Mouse (Mus musculus): Measurements from ENCODE around the gene Gm4792.

Gene Gm4792

DNA sequence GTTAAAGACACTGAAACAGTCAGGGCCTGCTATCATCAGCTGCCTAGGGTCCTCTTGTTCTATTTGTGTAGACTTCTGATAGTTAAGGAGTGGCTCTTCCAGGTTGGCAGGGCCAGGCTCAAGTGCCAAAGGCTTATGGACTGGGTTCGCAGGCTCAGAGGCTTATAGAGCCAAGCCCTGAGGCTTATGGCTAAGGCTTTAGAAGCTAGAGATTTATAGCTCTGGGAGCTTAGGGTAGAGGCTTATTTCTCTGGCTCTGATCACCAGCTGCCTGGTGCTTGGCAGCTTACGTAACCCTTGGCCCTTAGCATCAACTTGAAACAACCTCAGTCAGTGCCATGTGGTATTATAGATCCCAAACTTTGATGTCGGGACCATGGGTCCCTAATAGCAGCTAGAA lies at the start of gene Gm4792:
Gene Gm4792 (minus strand): TSS at position 233 of the 400 bp plus-strand sequence.
- no peak for DNase-seq (ENCODE audit: low spot score)

GRCm38 (mm10) chr10:94347959-94348358 lies 49.5 kb upstream of the Gm4792 start:
- no peak for DNase-seq (ENCODE audit: low spot score)

- DNase-seq (ENCODE audit: low spot score), result no peak
Observed at GRCm38 (mm10) chr10:94347296-94347695, 48.8 kb upstream of the Gm4792 start.

DNA sequence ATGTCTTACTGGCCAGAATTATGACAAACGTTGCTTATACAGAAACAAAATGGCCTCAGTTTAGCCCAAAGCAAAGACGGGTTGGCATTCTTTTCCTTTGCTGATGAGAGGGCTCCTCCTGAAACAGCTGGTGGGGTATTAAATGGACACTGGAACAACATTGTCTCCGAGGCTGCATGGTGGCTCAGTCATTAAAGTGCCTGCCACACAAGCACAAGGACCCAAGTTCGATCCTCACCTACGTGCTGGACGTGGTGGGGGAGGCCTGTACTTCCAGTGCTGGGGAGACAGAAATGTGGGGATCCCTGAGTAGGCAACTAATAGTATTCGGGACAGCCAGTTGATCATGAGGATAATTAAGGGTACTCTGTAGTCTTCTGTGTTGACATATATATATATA lies 48.1 kb upstream of the Gm4792 start:
- no peak for DNase-seq (ENCODE audit: low spot score)

DNA sequence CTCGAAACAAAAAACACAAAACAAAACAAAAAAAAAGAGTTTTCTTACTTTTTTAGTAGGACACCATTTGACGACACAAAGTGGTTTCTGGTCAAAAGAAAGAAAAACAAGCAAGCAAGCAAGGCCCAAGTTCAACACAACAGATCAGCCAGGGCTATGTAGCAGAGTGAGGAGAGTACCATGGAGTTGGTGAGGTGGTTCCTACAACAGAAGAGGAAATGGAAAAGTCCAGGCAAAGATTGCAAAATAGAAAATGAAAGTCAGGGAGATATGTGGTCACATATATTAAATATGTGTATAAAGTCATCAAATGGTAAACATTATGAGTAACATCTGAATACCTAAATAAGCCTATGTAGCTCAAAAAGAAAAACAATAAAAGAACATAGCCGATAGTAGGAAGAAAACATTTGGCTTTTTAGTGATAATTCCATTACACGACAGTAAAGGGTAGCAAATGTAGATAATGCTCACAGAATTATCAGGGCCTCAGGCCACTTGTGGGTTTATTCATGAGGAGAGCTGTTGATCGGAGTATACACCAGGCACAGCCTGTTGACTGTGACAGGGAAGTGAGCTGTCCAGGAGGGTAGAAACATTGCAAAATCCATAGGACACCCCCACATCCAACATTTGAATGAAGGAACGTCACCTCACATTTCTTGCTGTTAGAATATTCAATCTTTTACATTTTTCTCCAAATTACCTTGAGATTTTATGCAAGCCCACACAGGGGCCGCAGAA lies 47.2 kb upstream of the Gm4792 start:
- DNase-seq (ENCODE audit: low spot score), result no peak

DNA sequence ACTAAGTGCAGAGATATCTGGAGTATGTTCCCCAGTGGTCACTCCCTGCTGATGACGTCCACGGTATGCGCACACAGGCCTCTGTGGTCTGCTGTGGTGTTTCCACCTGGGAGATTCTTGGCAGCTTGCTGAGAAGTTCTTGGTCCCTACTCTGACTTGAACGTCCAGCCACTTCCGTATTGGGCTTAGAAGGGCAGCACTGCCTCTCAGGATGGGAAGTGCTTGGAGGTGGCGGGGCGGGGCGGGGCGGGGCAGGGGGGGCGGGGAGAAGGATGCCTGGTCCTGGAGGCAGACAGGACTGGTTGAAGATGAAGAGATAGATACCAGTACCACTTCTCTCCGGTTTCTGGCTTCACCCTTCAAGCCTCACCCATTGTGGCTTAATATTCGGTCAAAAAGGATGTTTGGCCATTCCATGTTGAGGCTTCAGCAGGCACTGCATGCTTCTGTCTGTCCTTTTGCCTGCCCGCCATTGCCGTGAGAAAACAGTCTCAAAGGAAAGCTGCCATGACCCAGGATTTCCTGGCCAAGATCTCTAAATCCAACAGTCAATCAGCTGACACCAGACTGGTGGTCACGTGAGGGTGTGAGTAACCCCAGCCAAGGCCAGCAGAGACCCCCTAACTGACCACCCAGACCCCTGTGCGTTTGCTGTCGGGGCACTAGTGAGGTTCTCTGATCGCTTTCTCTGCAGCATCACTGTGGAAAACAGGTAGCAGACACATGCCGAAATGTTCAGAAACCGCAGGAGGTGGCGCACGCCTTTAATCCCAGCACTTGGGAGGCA lies 46.3 kb upstream of the Gm4792 start:
- DNase-seq (ENCODE audit: low spot score), result no peak

- DNase-seq (ENCODE audit: low spot score), result no peak
Observed at GRCm38 (mm10) chr10:94343581-94343980, 45.1 kb upstream of the Gm4792 start.

- DNase-seq (ENCODE audit: low spot score), result no peak
Observed at GRCm38 (mm10) chr10:94342256-94342655, 43.8 kb upstream of the Gm4792 start.

DNA sequence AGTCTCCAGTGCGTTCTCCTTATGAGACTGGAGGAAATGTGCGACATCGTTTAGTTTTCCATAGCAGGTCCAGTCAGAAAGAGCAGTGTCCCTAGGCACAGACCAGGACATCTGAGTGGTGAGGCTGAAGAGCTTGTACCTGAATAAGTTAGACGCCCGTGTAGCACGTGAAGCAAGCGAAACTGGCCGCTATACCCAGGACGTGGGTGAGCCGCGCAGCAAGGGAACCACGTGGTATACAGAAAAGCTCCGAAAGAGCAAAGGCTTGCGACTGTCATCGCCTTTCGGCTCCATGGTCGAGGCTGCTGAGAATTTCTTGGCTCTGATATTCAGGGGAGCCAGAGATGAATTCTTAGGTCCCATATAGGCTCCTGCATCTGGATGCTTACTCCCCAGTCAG lies 43.0 kb upstream of the Gm4792 start:
- DNase-seq (ENCODE audit: low spot score), result no peak

- DNase-seq (ENCODE audit: low spot score), result no peak
Observed at GRCm38 (mm10) chr10:94336071-94336470, 37.6 kb upstream of the Gm4792 start.

DNA sequence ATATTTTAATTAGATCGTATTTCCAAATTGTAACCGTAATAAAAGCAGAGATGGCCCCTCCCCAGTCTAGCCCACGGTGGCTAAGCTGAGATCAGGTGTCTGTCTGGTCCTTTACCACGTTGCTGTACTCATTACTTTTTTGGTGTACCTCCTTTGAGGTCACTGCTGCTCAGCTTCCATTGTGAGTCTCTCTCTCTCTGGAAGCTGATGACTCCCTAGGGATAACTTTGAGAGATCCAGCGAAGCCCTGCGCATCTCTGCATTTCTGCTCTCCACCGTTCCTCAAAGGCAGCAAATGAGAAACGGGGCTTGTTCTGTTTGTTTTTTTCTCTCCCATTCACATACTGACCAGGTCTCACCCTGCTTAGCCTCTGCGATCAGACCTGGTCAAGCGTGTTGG lies 36.5 kb upstream of the Gm4792 start:
- DNase-seq (ENCODE audit: low spot score), result no peak

DNA sequence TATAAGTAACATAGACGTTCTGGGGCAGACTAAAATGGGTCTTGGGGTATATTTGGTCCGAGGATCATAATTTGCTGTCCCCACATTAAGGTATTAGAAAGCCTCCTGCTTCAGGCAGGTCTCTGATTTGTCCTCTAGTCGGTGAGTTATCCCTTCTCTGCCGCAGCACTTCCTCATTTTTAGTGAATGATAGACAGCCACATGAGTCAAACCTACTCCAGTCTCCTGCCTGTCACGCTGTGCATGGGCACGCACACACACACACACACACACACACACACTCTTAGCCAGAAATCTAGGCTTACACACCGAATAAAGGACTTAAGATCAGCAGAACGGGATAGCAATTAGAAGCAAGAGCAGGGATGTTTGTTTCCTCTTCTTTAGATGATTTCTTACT lies 34.8 kb upstream of the Gm4792 start:
- no peak for DNase-seq (ENCODE audit: low spot score)

DNA sequence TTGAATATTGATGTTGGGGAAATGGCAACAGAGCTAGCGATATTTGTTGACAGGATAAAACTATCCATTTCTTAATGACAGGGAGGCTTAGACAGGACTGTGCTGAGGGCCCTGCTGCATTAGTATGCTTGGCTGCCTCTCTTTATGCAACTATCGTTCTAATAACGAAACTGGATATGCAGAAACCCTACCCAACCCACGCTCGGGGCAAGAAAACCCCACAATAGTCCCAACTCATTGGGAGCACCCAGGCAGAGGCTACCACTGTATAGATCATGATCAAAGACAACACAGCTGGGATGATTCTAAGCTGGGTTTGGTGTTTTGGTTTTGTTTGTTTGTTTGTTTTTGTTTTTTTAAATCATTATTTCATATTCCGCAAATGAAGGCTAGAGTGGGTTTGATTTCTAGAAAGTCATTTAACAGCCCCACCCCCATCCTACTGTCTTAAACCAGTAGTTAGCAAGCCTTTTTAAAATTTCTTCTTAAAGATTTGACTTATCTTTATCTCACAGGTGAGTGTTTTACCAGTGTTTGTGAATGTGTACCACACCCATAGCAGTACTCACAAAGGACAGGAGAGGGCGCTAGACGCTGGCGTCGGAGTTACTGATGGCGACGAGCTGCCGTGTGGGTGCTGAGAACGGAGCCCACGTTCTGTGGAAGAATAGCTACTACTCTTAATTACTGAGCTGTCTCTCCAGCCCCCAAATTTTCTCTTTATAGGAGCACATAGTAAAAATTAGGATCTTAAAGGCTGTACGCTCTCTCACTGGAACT lies 34.0 kb upstream of the Gm4792 start:
- no peak for DNase-seq (ENCODE audit: low spot score)

GRCm38 (mm10) chr10:94329962-94330361 lies 31.5 kb upstream of the Gm4792 start:
- no peak for DNase-seq (ENCODE audit: low spot score)

GRCm38 (mm10) chr10:94318574-94318973 lies 20.1 kb upstream of the Gm4792 start:
- DNase-seq (ENCODE audit: low spot score), result no peak

DNA sequence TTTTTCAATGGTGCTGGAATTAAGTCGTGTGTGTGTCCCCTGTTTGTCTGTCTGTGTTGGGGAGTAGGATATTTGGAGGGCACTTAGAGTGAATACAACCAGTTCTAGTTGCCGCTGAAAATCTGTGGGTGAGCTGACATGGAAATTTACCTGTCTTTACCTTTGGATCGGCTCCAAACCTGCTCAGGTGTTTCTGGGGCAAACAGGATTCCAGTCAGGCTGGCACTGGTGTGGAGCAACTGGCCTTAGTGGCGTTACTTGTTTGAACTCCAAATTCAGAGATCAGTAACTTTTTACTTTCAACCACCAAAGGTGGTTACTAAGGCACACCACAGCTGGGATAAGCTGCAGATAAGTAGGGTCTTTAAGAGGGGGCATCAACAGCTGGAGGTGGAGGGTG lies 14.6 kb upstream of the Gm4792 start:
- DNase-seq (ENCODE audit: low spot score), result peak; percentile 5

- DNase-seq (ENCODE audit: low spot score), result no peak
Observed at GRCm38 (mm10) chr10:94312007-94312715, 13.7 kb upstream of the Gm4792 start.

- DNase-seq (ENCODE audit: low spot score), result peak; percentile 6
Observed at GRCm38 (mm10) chr10:94311511-94312006, 13.1 kb upstream of the Gm4792 start, which contains the start of gene Tmcc3. Tmcc3 (plus strand) TSS chr10:94311949.

DNA sequence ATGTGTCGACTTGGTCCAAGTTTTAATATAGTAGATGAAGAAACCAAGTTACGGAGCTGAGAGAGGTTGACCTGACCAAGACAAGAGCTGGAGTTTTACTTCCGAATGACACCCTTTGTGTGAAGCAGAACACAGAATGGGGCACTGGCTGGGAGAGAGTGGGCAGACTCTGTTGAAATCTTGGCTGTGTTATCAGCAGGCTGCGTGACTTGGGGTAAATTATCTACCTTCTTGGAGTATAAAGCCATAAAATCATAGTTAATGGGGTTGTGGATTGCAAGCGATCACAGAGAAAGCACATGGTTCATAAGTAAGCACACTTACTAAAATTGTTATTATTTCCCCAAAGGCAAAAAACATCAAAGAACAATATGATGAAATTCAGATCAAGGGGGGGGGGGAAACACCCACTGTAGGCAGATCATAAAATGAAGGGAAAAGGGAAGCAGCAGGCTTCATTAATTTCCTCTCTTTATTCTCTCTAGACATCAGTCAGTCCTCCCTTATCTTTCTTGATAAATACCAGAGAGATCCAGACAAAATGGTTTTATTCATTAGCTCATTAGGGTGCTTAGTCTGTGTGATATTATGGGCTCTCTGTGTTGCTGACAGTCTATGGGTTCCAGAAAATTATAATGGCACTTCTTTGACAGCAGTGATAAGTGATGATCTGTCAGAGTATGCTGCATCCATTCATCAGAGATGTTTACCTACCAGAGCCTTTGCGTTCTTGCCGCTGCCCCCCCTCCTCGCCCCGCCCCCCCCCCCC lies 12.2 kb upstream of the Gm4792 start:
- DNase-seq (ENCODE audit: low spot score), result no peak

GRCm38 (mm10) chr10:94305526-94305925 lies 7.0 kb upstream of the Gm4792 start:
- peak; percentile 12 for DNase-seq (ENCODE audit: low spot score)

- DNase-seq (ENCODE audit: low spot score), result no peak
Observed at GRCm38 (mm10) chr10:94304064-94304657, 5.7 kb upstream of the Gm4792 start.
